Mouse (Mus musculus) neural tube, embryonic 11.5 days (tissue): ENCODE measurements around the gene Pnp. TPM values are rescaled to one million over a fixed set of nuclear protein-coding genes. Genes with fewer than 3 reads are reported as not detected.

Experiments
- ATAC-seq: fragments of 200-750 bp; cut with Nextera tagmentation; 2 replicates; pipeline ENCODE4 v1.8.0; 2017; ENCODE audit warnings: moderate number of reproducible peaks, mild to moderate bottlenecking, moderate TSS enrichment, moderate library complexity; ENCODE audit not compliant: insufficient read depth, low FRiP score, low TSS enrichment
- DNase-seq: peaks from one replicate; pipeline ENCODE4 v3.0.0-alpha.2; 2015; ENCODE audit warnings: low spot score
- H3K27ac ChIP-seq: fragments of 300-500 bp; sonication (generic); 2 replicates; pipeline ENCODE4 v1.5.1; 2014; ENCODE audit warnings: low read depth, mild to moderate bottlenecking, low read length
- H3K27me3 ChIP-seq: fragments of 300-500 bp; sonication (generic); 2 replicates; pipeline ENCODE4 v1.6.1; 2014; ENCODE audit warnings: mild to moderate bottlenecking, low read length, mixed read lengths; ENCODE audit not compliant: control insufficient read depth, insufficient read depth
- H3K36me3 ChIP-seq: fragments of 300-500 bp; sonication (generic); 2 replicates; pipeline ENCODE4 v1.6.1; 2014; ENCODE audit warnings: mild to moderate bottlenecking, low read length, moderate library complexity, mixed read lengths; ENCODE audit not compliant: control insufficient read depth, insufficient read depth
- H3K4me1 ChIP-seq: fragments of 300-500 bp; sonication (generic); 2 replicates; pipeline ENCODE4 v1.6.1; 2014; ENCODE audit warnings: low read length, mixed read lengths; ENCODE audit not compliant: control insufficient read depth, insufficient read depth
- H3K4me2 ChIP-seq: fragments of 300-500 bp; sonication (generic); 2 replicates; pipeline ENCODE4 v1.6.1; 2014; ENCODE audit warnings: low read depth, mild to moderate bottlenecking, moderate library complexity
- H3K4me3 ChIP-seq: fragments of 300-500 bp; sonication (generic); 2 replicates; pipeline ENCODE4 v1.5.1; 2014; ENCODE audit warnings: low read depth, low read length
- H3K9ac ChIP-seq: fragments of 300-500 bp; sonication (generic); 2 replicates; pipeline ENCODE4 v1.6.1; 2014; ENCODE audit warnings: mild to moderate bottlenecking, low read length
- H3K9me3 ChIP-seq: fragments of 300-500 bp; sonication (generic); 2 replicates; pipeline ENCODE4 v1.6.1; 2016; ENCODE audit warnings: low read length; ENCODE audit not compliant: control insufficient read depth
- WGBS: fragments of 180-500 bp; shearing (Covaris S2); extraction: QIAGEN DNeasy Blood & Tissue Kit; methylation state at CpG from one replicate; pipeline ENCODE4 v1.1.7; 2014; 5-methylcytosine and 5-hydroxymethylcytosine counted together
- polyA plus RNA-seq: library from polyadenylated mRNA; unstranded; fragments of >200 nt; fragmentation: Nextera tagmentation; extraction: Ambion mirVana; gene quantifications from 2 replicates; pipeline ENCODE4 v1.2.1, GENCODE M21; 2014

The Pnp gene
- polyA plus RNA-seq: 55.9 and 56.5 TPM in 2 replicates

GRCm38 (mm10) chr14:50930754-50931492 lies at the start of gene Pnp, which contains the start of gene Pip4p1:
Gene Pnp, plus strand, starts transcription at chr14:50931082.
Gene Pip4p1, minus strand, starts transcription at chr14:50930856.
- Histone ChIP-seq H3K27me3 (no peaks in the 10 kb centered on the region), H3K4me1 (peaks cover 10% of the 10 kb centered on the region), H3K4me2 (peak within 1 kb of the TSS; percentile 87), H3K4me3 (peak within 1 kb of the TSS; percentile 77), H3K27ac (peak within 1 kb of the TSS; percentile 81), H3K9me3 (no peaks in the 10 kb centered on the region), H3K36me3 (peaks cover 12% of the 10 kb centered on the region), H3K9ac (peak within 1 kb of the TSS; percentile 90)
- DNase-seq (peak; percentile 97), ATAC-seq (peak; percentile 100)
- WGBS: under 1% methylated on average over 68 of the region's 68 CpGs

GRCm38 (mm10) chr14:50891621-50892020 lies 39.3 kb upstream of the Pnp start:
- H3K4me2 ChIP-seq: no peak overlapping the region
- H3K27me3 ChIP-seq: 0 out of 2 replicates have a peak, but pooled peaks cover 2% of the 10 kb centered on the region
- no peak overlapping the region for H3K4me3 ChIP-seq
- H3K9ac ChIP-seq: no peak overlapping the region
- DNase-seq: no peak
- peaks cover 3% of the 10 kb centered on the region; the same call in 1 of the 2 replicates for H3K4me1 ChIP-seq
- H3K27ac ChIP-seq: no peak overlapping the region
- H3K9me3 ChIP-seq: no peaks in the 10 kb centered on the region
- H3K36me3 ChIP-seq: no peaks in the 10 kb centered on the region
- ATAC-seq: no peak
- 91% methylated on average over 8 of the region's 8 CpGs for WGBS

- 93% methylated on average over 7 of the region's 7 CpGs for WGBS
- Histone ChIP-seq H3K4me2 (no peak overlapping the region), H3K4me3 (no peak overlapping the region), H3K4me1 (peaks cover 5% of the 10 kb centered on the region; the same call in 1 of the 2 replicates), H3K9me3 (no peaks in the 10 kb centered on the region), H3K36me3 (no peaks in the 10 kb centered on the region), H3K27me3 (0 out of 2 replicates have a peak, but pooled peaks cover 2% of the 10 kb centered on the region), H3K27ac (no peak overlapping the region), H3K9ac (no peak overlapping the region)
- ATAC-seq (no peak), DNase-seq (no peak)
Measured at GRCm38 (mm10) chr14:50892091-50892490, 38.8 kb upstream of the Pnp start.

- ATAC-seq (no peak), DNase-seq (no peak)
- no peaks in the 10 kb centered on the region for H3K36me3 ChIP-seq
- no peak overlapping the region for H3K4me2 ChIP-seq
- no peak overlapping the region for H3K9ac ChIP-seq
- no peak overlapping the region for H3K27ac ChIP-seq
- 0 out of 2 replicates have a peak, but pooled peaks cover 2% of the 10 kb centered on the region for H3K27me3 ChIP-seq
- H3K4me3 ChIP-seq: no peak overlapping the region
- H3K4me1 ChIP-seq: peaks cover 5% of the 10 kb centered on the region; the same call in 1 of the 2 replicates
- no peaks in the 10 kb centered on the region for H3K9me3 ChIP-seq
- WGBS: 91% methylated on average over 22 of the region's 22 CpGs
Measured at GRCm38 (mm10) chr14:50892541-50893459, 38.1 kb upstream of the Pnp start.

- no peaks in the 10 kb centered on the region for H3K36me3 ChIP-seq
- H3K4me3 ChIP-seq: no peak overlapping the region
- H3K27ac ChIP-seq: no peak overlapping the region
- peaks cover 5% of the 10 kb centered on the region; the same call in 1 of the 2 replicates for H3K4me1 ChIP-seq
- 0 out of 2 replicates have a peak, but pooled peaks cover 2% of the 10 kb centered on the region for H3K27me3 ChIP-seq
- H3K4me2 ChIP-seq: no peak overlapping the region
- ATAC-seq (no peak), DNase-seq (no peak)
- no peaks in the 10 kb centered on the region for H3K9me3 ChIP-seq
- no peak overlapping the region for H3K9ac ChIP-seq
Measured at GRCm38 (mm10) chr14:50895407-50895806, 35.5 kb upstream of the Pnp start.

GRCm38 (mm10) chr14:50895985-50896746 lies 34.7 kb upstream of the Pnp start:
- peak overlapping the region; percentile 61 for H3K9ac ChIP-seq
- ATAC-seq (no peak), DNase-seq (peak; percentile 34)
- 16% methylated on average over 19 of the region's 19 CpGs for WGBS
- H3K27ac ChIP-seq: no peak overlapping the region
- no peaks in the 10 kb centered on the region for H3K36me3 ChIP-seq
- 0 out of 2 replicates have a peak, but pooled peaks cover 2% of the 10 kb centered on the region for H3K27me3 ChIP-seq
- peaks cover 5% of the 10 kb centered on the region; the same call in 1 of the 2 replicates for H3K4me1 ChIP-seq
- H3K4me3 ChIP-seq: peak overlapping the region; percentile 43
- H3K9me3 ChIP-seq: no peaks in the 10 kb centered on the region
- peak overlapping the region; percentile 83 for H3K4me2 ChIP-seq

GRCm38 (mm10) chr14:50896747-50897373 lies 34.0 kb upstream of the Pnp start:
- Histone ChIP-seq H3K4me2 (peak overlapping the region; percentile 83), H3K27me3 (0 out of 2 replicates have a peak, but pooled peaks cover 2% of the 10 kb centered on the region), H3K9me3 (no peaks in the 10 kb centered on the region), H3K4me1 (peaks cover 5% of the 10 kb centered on the region; the same call in 1 of the 2 replicates), H3K4me3 (peak overlapping the region; percentile 43), H3K9ac (peak overlapping the region; percentile 61), H3K36me3 (no peaks in the 10 kb centered on the region), H3K27ac (no peak overlapping the region)
- peak; percentile 24 for DNase-seq
- WGBS: 19% methylated on average over 23 of the region's 23 CpGs
- ATAC-seq: peak; percentile 53; the same call in 1 of the 2 replicates
